Mouse (Mus musculus) cortical plate, adult 2 months (tissue): ENCODE measurements around the gene 4933415A04Rik. TPM values are rescaled to one million over a fixed set of nuclear protein-coding genes. Genes with fewer than 3 reads are reported as not detected.

Experiments used
- H3K27ac ChIP-seq: fragments of 200-500 bp; 2 replicates; pipeline ENCODE4 v1.5.1; 2012; ENCODE audit warnings: low read length, control low read depth, inconsistent platforms; ENCODE audit not compliant: insufficient read depth
- H3K4me1 ChIP-seq: fragments of 200-500 bp; 2 replicates; pipeline ENCODE4 v1.6.1; 2011; ENCODE audit warnings: low read length; ENCODE audit not compliant: control insufficient read depth, insufficient read depth
- H3K4me3 ChIP-seq: fragments of 200-500 bp; 2 replicates; pipeline ENCODE4 v1.5.1; 2011; ENCODE audit warnings: mild to moderate bottlenecking, low read length, control low read depth; ENCODE audit not compliant: insufficient read depth
- CTCF ChIP-seq: fragments of 200-500 bp; IDR thresholded peaks from 2 replicates; pipeline ENCODE4 v1.5.1; 2011; ENCODE audit warnings: mild to moderate bottlenecking, control low read depth, low read length; ENCODE audit not compliant: insufficient read depth; ENCODE audit errors: extremely low read depth
- POLR2A ChIP-seq: fragments of 200-500 bp; IDR thresholded peaks from 2 replicates; pipeline ENCODE4 v1.6.1; 2011; ENCODE audit warnings: mild to moderate bottlenecking, low read length, control low read depth; ENCODE audit not compliant: insufficient read depth; ENCODE audit errors: extremely low read depth
- polyA plus RNA-seq: library from polyadenylated mRNA; depleted of rRNA; stranded (reverse); fragments of >200 nt; gene quantifications from 2 replicates; pipeline ENCODE4 v1.2.3, GENCODE M21; 2012

The 4933415A04Rik gene
- polyA plus RNA-seq, 1 experiment, result 0.40 TPM

DNA sequence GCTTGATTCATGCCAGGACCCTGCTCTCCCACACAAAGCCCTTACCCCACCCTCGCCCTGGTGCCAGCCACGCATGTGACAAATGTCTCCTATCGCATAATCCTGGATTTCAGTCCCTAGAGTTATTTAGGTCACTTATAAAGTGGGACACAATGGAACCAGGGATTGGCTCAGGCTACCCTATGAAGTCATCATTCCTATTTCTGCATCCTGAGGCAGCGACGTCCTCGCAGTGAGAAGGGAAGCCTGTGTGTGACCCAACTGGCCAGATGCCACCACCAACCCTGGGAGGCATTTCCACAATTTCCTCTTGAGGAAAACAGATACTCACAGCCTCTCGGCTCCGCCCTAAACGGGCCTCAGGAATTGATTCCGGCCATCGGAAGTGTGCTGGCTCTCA is 17.2 kb upstream of the 4933415A04Rik start:
- H3K27ac ChIP-seq, result no peak overlapping the region
- TF ChIP-seq CTCF (no peak), POLR2A (no peak)
- H3K4me3 ChIP-seq, result no peak overlapping the region
- no peaks in the 10 kb centered on the region for H3K4me1 ChIP-seq

DNA sequence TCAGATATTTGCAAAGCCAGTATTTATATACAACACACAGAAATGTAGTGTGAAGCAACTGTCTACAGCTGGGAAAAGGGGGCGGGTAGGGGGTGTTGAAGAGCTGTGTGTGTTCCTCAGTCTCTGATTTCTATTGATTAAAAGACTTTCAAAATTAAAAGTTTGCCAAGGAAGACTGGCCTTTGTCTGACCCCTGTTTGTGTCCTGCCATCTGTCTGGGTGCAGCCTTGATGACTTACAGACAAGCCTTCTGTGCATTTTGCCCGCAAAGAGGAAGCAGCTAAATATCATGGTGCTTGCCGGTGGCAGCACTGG is 11.8 kb upstream of the 4933415A04Rik start:
- TF ChIP-seq CTCF (no peak), POLR2A (no peak)
- Histone ChIP-seq H3K4me3 (no peak overlapping the region), H3K4me1 (no peaks in the 10 kb centered on the region), H3K27ac (no peak overlapping the region)

DNA sequence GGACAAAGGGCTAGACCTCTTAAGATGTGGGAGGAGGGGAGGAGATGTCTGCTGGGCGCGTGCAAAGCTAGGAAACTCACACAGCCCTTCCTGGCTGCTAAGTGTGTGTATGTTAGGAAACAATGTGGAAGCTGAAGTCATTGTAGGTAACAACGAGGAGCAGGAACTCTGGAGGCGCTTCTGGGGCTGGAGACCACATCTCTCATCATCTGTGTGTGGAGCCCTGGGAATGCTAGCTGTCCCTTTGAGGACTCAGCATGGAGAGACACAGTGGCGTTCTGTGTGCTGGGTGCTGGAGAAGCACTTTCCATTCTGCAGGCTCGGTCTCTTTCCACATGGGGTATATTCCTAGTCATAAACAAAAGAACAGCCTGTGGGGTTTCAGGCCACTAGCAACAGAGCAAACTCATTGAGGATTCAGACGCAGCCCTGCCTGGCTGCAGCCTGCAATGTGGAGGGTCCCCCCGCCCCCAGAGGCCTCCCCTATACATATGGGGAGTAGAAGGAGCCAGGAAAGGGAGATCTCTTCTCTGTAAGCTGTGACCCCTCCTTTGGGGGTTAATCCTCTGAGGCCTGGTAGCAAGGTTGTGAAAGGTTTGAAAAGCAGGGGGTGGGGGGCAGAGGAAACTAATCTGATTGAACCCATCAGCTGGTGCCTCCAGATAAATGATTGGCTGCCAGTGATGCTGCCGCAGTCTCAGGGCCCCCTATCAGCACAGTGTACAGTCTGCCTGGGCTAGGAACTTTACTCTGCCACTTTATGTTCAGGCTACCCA is 11.3 kb upstream of the 4933415A04Rik start:
- H3K4me1 ChIP-seq, result no peaks in the 10 kb centered on the region
- TF ChIP-seq POLR2A (no peak), CTCF (no peak)
- no peak overlapping the region for H3K27ac ChIP-seq
- H3K4me3 ChIP-seq, result no peak overlapping the region

DNA sequence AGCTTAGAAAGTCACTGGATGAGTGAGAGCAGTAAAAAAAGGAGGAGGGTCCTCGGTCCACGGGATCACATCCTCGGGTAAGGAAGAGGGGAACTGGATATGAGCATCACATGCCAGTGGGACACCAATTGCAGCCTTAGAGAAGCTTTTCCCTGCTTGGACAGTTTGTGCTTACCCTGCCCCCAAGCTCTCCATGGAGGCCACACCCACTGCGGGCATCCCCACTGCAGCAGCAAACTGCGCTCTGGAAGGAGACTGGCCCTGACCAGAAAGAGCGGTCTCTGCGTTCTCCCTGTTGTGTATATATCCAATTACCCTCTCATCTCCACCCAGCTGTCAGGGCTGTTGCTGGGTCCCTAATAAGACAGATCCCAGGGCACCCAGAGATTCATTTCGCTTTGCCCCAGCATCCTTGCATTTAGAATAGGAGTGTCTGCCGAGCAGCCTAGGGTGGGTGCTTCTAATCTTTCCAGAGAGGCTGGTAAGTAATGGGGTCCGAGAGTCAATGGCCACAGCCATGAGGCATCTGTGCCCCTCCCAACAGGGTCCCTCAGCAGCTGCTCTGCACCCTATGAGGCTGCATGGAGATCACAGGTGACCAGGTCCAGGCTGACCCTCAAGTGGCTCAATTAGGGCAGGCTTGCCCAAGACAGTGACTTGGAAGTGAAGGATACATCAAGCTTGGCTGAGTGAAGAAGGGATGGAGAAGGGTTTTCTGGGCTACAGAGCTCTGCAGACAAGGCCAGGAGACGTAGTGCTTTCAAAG is 8.9 kb upstream of the 4933415A04Rik start:
- H3K27ac ChIP-seq, result no peak overlapping the region
- TF ChIP-seq POLR2A (no peak), CTCF (no peak)
- H3K4me3 ChIP-seq, result no peak overlapping the region
- no peaks in the 10 kb centered on the region for H3K4me1 ChIP-seq

DNA sequence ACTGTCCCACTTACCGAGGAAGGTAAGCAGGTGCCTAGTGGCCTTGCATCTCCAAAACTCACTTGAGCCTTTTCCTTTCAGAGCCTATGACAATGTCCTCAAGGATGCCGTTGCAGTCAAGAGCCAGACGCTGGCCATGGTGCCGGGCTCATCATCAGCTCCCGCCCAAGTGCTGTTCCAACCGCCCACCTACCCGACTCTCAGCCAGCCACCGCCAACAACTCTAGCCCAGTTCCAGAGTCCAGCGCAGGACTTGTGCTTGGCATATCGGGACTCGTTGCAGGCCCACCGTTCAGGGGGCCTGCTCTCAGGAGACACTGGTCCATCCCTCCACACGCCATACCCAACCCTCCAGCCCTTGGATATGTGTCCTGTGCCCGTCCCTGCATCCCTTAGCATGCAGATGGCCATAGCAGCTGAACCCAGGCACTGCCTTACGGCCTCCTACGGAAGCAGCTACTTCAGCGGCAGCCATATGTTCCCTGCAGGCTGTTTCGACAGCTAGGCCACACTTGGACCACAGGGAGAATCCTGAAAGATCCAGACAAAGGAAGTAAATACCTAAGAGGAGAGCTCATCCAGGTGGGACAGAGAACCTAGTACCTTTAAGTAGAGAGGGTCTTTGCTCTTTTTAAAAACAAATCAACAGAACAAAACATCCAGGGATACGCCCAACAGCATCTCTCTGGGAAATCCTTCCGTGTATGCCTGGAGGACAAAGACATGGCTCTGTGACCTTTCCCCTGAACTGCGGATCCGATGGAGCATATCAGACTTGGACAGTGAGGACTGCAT is 1.4 kb upstream of the 4933415A04Rik start:
- Histone ChIP-seq H3K27ac (no peak overlapping the region), H3K4me3 (no peak overlapping the region), H3K4me1 (no peaks in the 10 kb centered on the region)
- no peak for TF ChIP-seq POLR2A
- no peak for TF ChIP-seq CTCF

DNA sequence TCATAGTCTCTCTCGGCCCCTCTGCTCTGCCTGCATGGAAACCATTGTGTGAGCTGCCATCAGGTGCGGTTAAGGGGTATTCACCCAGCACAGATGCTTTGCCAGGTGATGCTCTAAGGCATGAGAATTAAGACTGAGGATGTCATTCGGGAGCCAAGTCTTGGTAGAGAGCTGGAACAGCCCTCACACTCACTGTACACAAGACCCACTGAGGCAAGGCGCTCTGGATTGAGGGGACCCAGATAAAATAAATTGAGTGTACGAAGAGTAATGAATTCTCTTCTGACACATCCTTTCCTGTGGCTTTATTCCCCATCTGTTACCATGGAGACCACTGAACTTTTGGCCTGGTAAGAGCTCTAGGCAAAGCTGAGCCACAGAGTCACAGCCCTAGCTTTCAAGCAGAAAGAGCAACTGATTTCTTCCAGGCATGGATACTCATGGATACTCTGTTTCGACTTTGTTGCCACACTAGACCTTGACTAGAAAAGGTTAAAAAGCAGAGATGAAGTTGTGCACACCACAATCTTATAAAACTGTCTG is 2.8 kb downstream of the 4933415A04Rik start:
- no peak overlapping the region for H3K4me3 ChIP-seq
- no peak overlapping the region for H3K27ac ChIP-seq
- H3K4me1 ChIP-seq, result no peaks in the 10 kb centered on the region
- TF ChIP-seq POLR2A, result no peak
- TF ChIP-seq CTCF, result no peak

DNA sequence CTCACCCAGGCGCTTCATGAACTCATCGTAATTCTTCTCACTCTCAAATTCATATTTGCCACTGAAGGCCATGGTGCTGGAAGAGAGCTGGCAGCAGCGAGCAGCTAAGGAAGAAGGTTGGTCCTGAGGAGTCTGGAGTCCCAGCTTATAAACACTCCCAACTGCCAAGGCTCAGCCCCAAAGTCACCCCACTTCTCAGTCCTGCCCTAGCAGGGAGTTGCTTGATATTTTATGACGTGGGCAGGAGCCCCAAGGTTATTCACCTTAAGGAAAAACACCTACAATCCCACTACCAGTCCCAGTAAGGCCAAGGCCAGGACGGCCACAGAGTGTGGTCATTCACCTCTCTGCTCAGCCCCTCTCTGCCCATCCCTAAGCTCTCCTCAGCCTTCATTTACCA is 14.6 kb downstream of the 4933415A04Rik start, which contains the start of gene Fabp6:
Gene Fabp6 (minus strand): TSS at position 101 of the 400 bp plus-strand sequence.
- H3K4me1 ChIP-seq, result no peaks in the 10 kb centered on the region
- no peak within 1 kb of the TSS for H3K27ac ChIP-seq
- H3K4me3 ChIP-seq, result no peak within 1 kb of the TSS
- no peak for TF ChIP-seq POLR2A
- no peak for TF ChIP-seq CTCF

DNA sequence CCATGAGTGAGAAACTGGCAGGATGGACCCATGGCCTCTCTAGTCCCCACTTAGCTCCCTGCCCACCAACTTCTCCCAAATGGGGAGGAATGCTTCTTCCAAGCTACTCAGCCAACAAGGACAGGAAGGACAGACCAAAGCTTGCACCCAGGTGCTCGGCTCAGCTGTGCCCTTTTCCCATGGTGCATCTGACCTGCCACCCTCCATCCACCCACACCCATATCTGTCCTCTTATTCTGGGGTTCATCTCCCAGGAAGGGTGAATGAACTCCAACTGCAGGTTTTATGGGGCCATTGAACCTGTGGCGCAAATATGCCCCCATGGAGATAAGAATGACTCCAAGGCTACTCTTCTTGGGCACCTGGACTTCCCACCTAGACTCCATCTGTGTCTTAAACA is 17.4 kb downstream of the 4933415A04Rik start:
- Histone ChIP-seq H3K27ac (no peak overlapping the region), H3K4me3 (no peak overlapping the region), H3K4me1 (no peaks in the 10 kb centered on the region)
- TF ChIP-seq POLR2A, result no peak
- TF ChIP-seq CTCF, result no peak

DNA sequence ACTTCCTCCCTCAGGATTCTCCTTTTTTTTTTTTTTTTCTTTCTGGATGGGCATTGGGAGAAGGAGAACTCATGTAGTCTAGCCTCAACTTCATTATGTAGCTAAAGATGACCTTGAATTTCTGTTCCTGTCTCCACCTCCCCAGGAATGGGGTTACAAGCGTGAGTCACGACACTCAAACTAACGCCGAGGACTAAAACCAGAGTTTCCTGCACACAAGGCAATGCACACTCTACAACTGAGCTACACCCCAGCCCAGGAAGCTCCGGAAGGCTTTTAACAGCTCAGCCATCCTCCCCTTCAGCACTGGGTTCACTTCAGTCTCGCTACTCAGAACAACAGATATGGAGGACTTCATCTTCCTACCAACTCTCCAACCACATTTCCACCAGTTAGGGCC is 18.1 kb downstream of the 4933415A04Rik start:
- no peak overlapping the region for H3K27ac ChIP-seq

More for the DNA sequence above, 18.1 kb downstream of the 4933415A04Rik start:
- TF ChIP-seq POLR2A (no peak), CTCF (no peak)
- H3K4me1 ChIP-seq, result no peaks in the 10 kb centered on the region
- no peak overlapping the region for H3K4me3 ChIP-seq
